Mouse (Mus musculus): ENCODE measurements around the gene Zfp710. TPM values are rescaled to one million over a fixed set of nuclear protein-coding genes. Genes with fewer than 3 reads are reported as not detected.

Zfp710 gene
- total and polyA plus RNA-seq, 3 experiments, result 14.8 to 19.1 TPM; not detected in 1

DNA sequence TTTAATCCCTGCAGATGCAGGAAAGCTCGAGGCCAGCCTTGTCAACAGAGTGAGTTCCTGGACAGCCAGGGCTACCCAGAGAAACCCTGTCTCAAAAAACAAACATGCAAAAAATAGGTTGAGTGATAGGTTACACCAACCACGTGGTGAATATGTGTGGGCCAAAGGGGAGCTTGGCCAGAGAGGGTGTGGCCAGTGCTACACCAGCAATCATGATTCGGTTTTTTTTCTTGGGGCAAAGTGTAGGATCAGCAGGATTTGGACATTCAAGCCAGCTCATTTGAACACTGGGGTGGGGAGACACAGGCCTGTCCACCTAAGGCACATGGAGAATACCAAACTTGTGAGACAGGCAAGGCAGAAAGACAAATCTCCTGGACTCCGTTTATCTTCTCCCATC lies 104.7 kb downstream of the Zfp710 start:
- H3K4me1 ChIP-seq (ENCODE audit: control insufficient read depth in 1 of 2, insufficient read depth in 2 of 2, low read length in 2 of 2), result no peaks in the 10 kb centered on the region; a peak in 1 of 4 replicates
- no peak for TF ChIP-seq MAX (IDR thresholded peaks at IDR 0.05; ENCODE audit: low read length)
- 0 out of 2 replicates have a peak, but pooled peaks have one; percentile 24 for TF ChIP-seq USF1 (IDR thresholded peaks at IDR 0.05; ENCODE audit: low read depth, low read length)
- no peaks in the 10 kb centered on the region for H3K27me3 ChIP-seq (ENCODE audit: control insufficient read depth in 1 of 2, insufficient read depth in 2 of 2, low read length in 2 of 2)
- no peak overlapping the region for H3K9ac ChIP-seq (ENCODE audit: control insufficient read depth, low read depth, low read length, poor library complexity, severe bottlenecking)
- H3K4me3 ChIP-seq (ENCODE audit: control insufficient read depth in 1 of 2, insufficient read depth in 1 of 2, low read depth in 2 of 2, low read length in 2 of 2), result no peak overlapping the region
- no peaks in the 10 kb centered on the region for H3K9me3 ChIP-seq (replicated peaks; ENCODE audit: insufficient read depth, low read length)
- no peak for DNase-seq (ENCODE audit: low read depth, low spot score)
- H3K36me3 ChIP-seq (ENCODE audit: control insufficient read depth in 1 of 2, insufficient read depth in 2 of 2, low read length in 2 of 2), result no peaks in the 10 kb centered on the region
- no peaks in the 10 kb centered on the region for H3K79me2 ChIP-seq (ENCODE audit: control insufficient read depth, insufficient read depth, low read length, poor library complexity)
- no peak overlapping the region for H3K27ac ChIP-seq (ENCODE audit: control insufficient read depth, low read depth, low read length)

DNA sequence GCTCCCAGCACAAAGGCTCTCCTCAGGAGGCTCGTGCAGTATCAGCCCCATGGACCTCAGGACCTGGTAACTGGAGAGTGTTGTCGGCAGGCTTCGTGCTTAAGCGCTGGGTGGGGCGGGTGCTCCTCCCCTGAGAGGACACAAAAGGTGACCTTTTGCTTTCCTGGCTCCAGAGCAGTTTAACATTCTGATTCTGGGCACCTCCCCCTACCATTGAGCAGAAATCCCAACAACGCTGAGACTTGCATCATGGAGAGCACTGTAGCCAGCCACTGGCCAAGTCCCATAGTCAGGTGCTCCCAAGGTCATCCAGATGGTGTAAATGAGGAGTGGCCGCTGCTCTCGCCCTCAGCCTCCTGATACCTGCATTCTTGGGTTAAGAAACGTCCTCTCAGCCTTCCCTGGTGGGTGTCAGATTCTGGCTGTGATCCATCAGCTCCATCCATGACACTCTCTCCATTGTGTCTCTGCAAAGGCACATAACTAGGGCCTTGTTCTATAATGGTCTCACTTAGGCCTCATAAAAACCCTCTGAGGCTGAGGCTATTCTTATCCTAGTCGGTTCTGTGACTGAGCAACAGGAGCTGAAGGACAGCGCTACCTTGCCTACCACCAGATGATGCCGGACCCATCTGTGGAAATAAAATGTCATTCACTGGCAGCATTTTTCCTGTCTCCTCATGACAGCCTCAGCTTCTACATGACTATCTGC lies 105.9 kb downstream of the Zfp710 start:
- Histone ChIP-seq H3K9ac (ENCODE audit: control insufficient read depth, low read depth, low read length, poor library complexity, severe bottlenecking) (no peak overlapping the region), H3K27me3 (ENCODE audit: control insufficient read depth in 1 of 2, insufficient read depth in 2 of 2, low read length in 2 of 2) (no peaks in the 10 kb centered on the region), H3K4me3 (ENCODE audit: control insufficient read depth in 1 of 2, insufficient read depth in 1 of 2, low read depth in 2 of 2, low read length in 2 of 2) (no peak overlapping the region), H3K79me2 (ENCODE audit: control insufficient read depth, insufficient read depth, low read length, poor library complexity) (no peaks in the 10 kb centered on the region), H3K36me3 (ENCODE audit: control insufficient read depth in 1 of 2, insufficient read depth in 2 of 2, low read length in 2 of 2) (no peaks in the 10 kb centered on the region), H3K4me1 (ENCODE audit: control insufficient read depth in 1 of 2, insufficient read depth in 2 of 2, low read length in 2 of 2) (peaks cover 0 to 8% of the 10 kb centered on the region in 2 experiments; a peak in 1 of 4 replicates), H3K9me3 (replicated peaks; ENCODE audit: insufficient read depth, low read length) (no peaks in the 10 kb centered on the region), H3K27ac (ENCODE audit: control insufficient read depth, low read depth, low read length) (no peak overlapping the region)
- TF ChIP-seq E2F4 (IDR thresholded peaks at IDR 0.05; ENCODE audit: borderline replicate concordance, low read depth, low read length) (no peak), MEF2A (IDR thresholded peaks at IDR 0.05; ENCODE audit: extremely low read depth, insufficient replicate concordance, low read depth, low read length, poor library complexity, severe bottlenecking) (no peak), HCFC1 (IDR thresholded peaks at IDR 0.05; ENCODE audit: low read depth, low read length) (no peak), SIN3A (IDR thresholded peaks at IDR 0.05; ENCODE audit: low read length) (no peak), ZKSCAN1 (IDR thresholded peaks at IDR 0.05; ENCODE audit: low read depth, low read length) (no peak), UBTF (IDR thresholded peaks at IDR 0.05; ENCODE audit: borderline replicate concordance, insufficient read depth, low read depth, low read length) (no peak), ZC3H11A (IDR thresholded peaks at IDR 0.05; ENCODE audit: low read depth, low read length) (no peak), POLR2A (IDR thresholded peaks at IDR 0.05; ENCODE audit: control insufficient read depth in 1 of 2, insufficient read depth in 1 of 2, low read depth in 1 of 2, low read length in 2 of 2, poor library complexity in 1 of 2) (no peak), GATA1 (IDR thresholded peaks at IDR 0.05; ENCODE audit: low read depth, low read length) (no peak), MAX (IDR thresholded peaks at IDR 0.05; ENCODE audit: low read length) (no peak), NELFE (IDR thresholded peaks at IDR 0.05; ENCODE audit: low read depth, low read length) (no peak), NRF1 (IDR thresholded peaks at IDR 0.05; ENCODE audit: insufficient read depth, low read depth, low read length, poor library complexity, severe bottlenecking) (no peak), RAD21 (IDR thresholded peaks at IDR 0.05; ENCODE audit: low read depth, low read length) (no peak), CHD2 (IDR thresholded peaks at IDR 0.05; ENCODE audit: low read length) (no peak)
- DNase-seq (ENCODE audit: low read depth, low spot score), result no peak

All from MEL (cell line).